Mouse (Mus musculus): ENCODE data around the gene Xpnpep2. TPM values are rescaled to one million over a fixed set of nuclear protein-coding genes. Genes with fewer than 3 reads are reported as not detected.
A peak's percentile ranks its signal among the peaks of the same experiment; 100 is the strongest.

Gene Xpnpep2
- polyA plus RNA-seq, 1 experiment: 1.0 TPM

GRCm38 (mm10) chrX:48170368-48170767 is 61.8 kb downstream of the Xpnpep2 start:
- Histone ChIP-seq H3K27me3 (ENCODE audit: control insufficient read depth, insufficient read depth, insufficient read length) (no peaks in the 10 kb centered on the region), H3K79me2 (ENCODE audit: control insufficient read depth, insufficient read depth) (no peaks in the 10 kb centered on the region), H3K36me3 (ENCODE audit: control insufficient read depth, insufficient read depth) (peaks cover 3% of the 10 kb centered on the region), H3ac (ENCODE audit: control insufficient read depth, insufficient read length) (no peak overlapping the region), H3K4me2 (ENCODE audit: low read depth) (no peak overlapping the region), H3K4me3 (no peak overlapping the region)
- TF ChIP-seq TCF3 (IDR thresholded peaks at IDR 0.05; ENCODE audit: insufficient read length, low read depth): no peak

GRCm38 (mm10) chrX:48181844-48182243 is 73.3 kb downstream of the Xpnpep2 start:
- H3K4me3 ChIP-seq: no peak overlapping the region
- no peaks in the 10 kb centered on the region for H3K79me2 ChIP-seq (ENCODE audit: control insufficient read depth, insufficient read depth)
- H3K36me3 ChIP-seq (ENCODE audit: control insufficient read depth, insufficient read depth): no peaks in the 10 kb centered on the region
- no peak overlapping the region for H3ac ChIP-seq (ENCODE audit: control insufficient read depth, insufficient read length)
- H3K4me2 ChIP-seq (ENCODE audit: low read depth): no peak overlapping the region
- H3K27me3 ChIP-seq (ENCODE audit: control insufficient read depth, insufficient read depth, insufficient read length): no peaks in the 10 kb centered on the region
- no peak for TF ChIP-seq POLR2AphosphoS2 (IDR thresholded peaks at IDR 0.05; ENCODE audit: insufficient read length, low read depth)

- no peaks in the 10 kb centered on the region for H3K27me3 ChIP-seq (ENCODE audit: control insufficient read depth, insufficient read depth, insufficient read length)
- TF ChIP-seq MAX (IDR thresholded peaks at IDR 0.05; ENCODE audit: low read depth) (no peak), POLR2AphosphoS2 (IDR thresholded peaks at IDR 0.05; ENCODE audit: insufficient read length, low read depth) (no peak), MYOG (IDR thresholded peaks at IDR 0.05; ENCODE audit: control insufficient read depth in 1 of 3, insufficient read depth in 1 of 3, insufficient read length in 2 of 3, low read depth in 2 of 3) (no peak), MYOD1 (IDR thresholded peaks at IDR 0.05; ENCODE audit: control insufficient read depth in 1 of 3, insufficient read length in 2 of 3, low read depth in 2 of 3) (no peak), REST (IDR thresholded peaks at IDR 0.05; ENCODE audit: insufficient read depth, insufficient read length) (no peak), USF1 (IDR thresholded peaks at IDR 0.05; ENCODE audit: low read depth) (no peak), CEBPB (IDR thresholded peaks at IDR 0.05; ENCODE audit: insufficient read depth, poor library complexity, severe bottlenecking) (no peak), SRF (IDR thresholded peaks at IDR 0.05; ENCODE audit: control insufficient read depth, insufficient read length, low read depth) (no peak), TCF3 (IDR thresholded peaks at IDR 0.05; ENCODE audit: insufficient read length, low read depth) (no peak), E2F4 (IDR thresholded peaks at IDR 0.05; ENCODE audit: insufficient read depth) (no peak), POLR2A (IDR thresholded peaks at IDR 0.05; ENCODE audit: insufficient read length, low read depth) (no peak), TCF12 (IDR thresholded peaks at IDR 0.05; ENCODE audit: insufficient read depth, poor library complexity, severe bottlenecking) (no peak)
Measured at GRCm38 (mm10) chrX:48184703-48185102, 76.2 kb downstream of the Xpnpep2 start.

More at GRCm38 (mm10) chrX:48184703-48185102, 76.2 kb downstream of the Xpnpep2 start:
- Histone ChIP-seq H3K36me3 (ENCODE audit: control insufficient read depth, insufficient read depth) (no peaks in the 10 kb centered on the region), H3K79me2 (ENCODE audit: control insufficient read depth, insufficient read depth) (no peaks in the 10 kb centered on the region), H3K4me2 (ENCODE audit: low read depth) (peak overlapping the region; percentile 55), H3K4me3 (no peak overlapping the region), H3ac (ENCODE audit: control insufficient read depth, insufficient read length) (no peak overlapping the region)

Other genes starting within 250 kb of the Xpnpep2 start
- not detected for gene Smarca1, start 215.8 kb upstream of the Xpnpep2 start, polyA plus RNA-seq (2012; fragmentation: generic; extraction: Trizol)
- gene Ocrl, start 196.3 kb upstream of the Xpnpep2 start, polyA plus RNA-seq (2012; fragmentation: generic; extraction: Trizol): 4.9 TPM
- 2.4 TPM for gene Apln, start 73.9 kb upstream of the Xpnpep2 start, polyA plus RNA-seq (2012; fragmentation: generic; extraction: Trizol)
- not detected for gene Sash3, start 37.7 kb downstream of the Xpnpep2 start, polyA plus RNA-seq (2012; fragmentation: generic; extraction: Trizol)
- 16.6 TPM for gene Zdhhc9, start 100.2 kb downstream of the Xpnpep2 start, polyA plus RNA-seq (2012; fragmentation: generic; extraction: Trizol)
- 12.2 TPM for gene Utp14a, start 148.1 kb downstream of the Xpnpep2 start, polyA plus RNA-seq (2012; fragmentation: generic; extraction: Trizol)
- 4.5 TPM for gene Bcorl1, start 232.6 kb downstream of the Xpnpep2 start, polyA plus RNA-seq (2012; fragmentation: generic; extraction: Trizol)